In genomic region chr4:73788076-73788730, GRCm38 (mm10) we compare ENCODE assay signal across 22 mouse cellular contexts. TPM values are rescaled to one million over a fixed set of nuclear protein-coding genes. Genes with fewer than 3 reads are reported as not detected.
DNase-seq lines count a peak whose midpoint lies in the region; ATAC-seq and TF ChIP-seq lines count a peak whose summit lies in the region.
"Had no signal": no experiment of that assay in that cellular context is flagged by ENCODE, and none has a peak within 500 bp of the region (broad histone marks: within the 10 kb centered on the region; RNA-seq: fewer than 3 reads in every experiment).

No protein-coding gene starts in this region.

- no peak for TF ChIP-seq CTCF in lung, adult 2 months (IDR thresholded peaks at IDR 0.05; ENCODE audit: insufficient read depth, low read length)
- no peak for TF ChIP-seq CTCF in MEL (IDR thresholded peaks at IDR 0.05 in 2 of 3, conservative IDR thresholded peaks at IDR 0.05 in 1 of 3; ENCODE audit: control insufficient read depth in 1 of 3, insufficient read depth in 1 of 3, low read depth in 2 of 3, low read length in 3 of 3, poor library complexity in 1 of 3, severe bottlenecking in 1 of 3)
- TF ChIP-seq CTCF in intestine, postnatal 0 days (IDR thresholded peaks at IDR 0.05; ENCODE audit: low read depth) = no peak

- no peak overlapping the region for H3K9ac ChIP-seq in embryonic facial prominence, embryonic 14.5 days (ENCODE audit: low read depth, low read length)
- H3K9ac ChIP-seq in MEL (ENCODE audit: control insufficient read depth, low read depth, low read length, poor library complexity, severe bottlenecking) = no peak overlapping the region
- H3K9ac ChIP-seq in intestine, postnatal 0 days (ENCODE audit: low read depth, low read length) = no peak overlapping the region
- H3K9ac ChIP-seq in hindbrain, embryonic 16.5 days (ENCODE audit: low read depth, low read length) = no peak overlapping the region
- H3K9ac ChIP-seq: embryonic facial prominence, embryonic 12.5 days; forebrain, embryonic 15.5 days; heart, embryonic 15.5 days; hindbrain, embryonic 13.5 days; liver, postnatal 0 days; stomach, embryonic 15.5 days had no signal

- DNase-seq in embryonic facial prominence, embryonic 14.5 days (ENCODE audit: low spot score) = peak; percentile 25
- DNase-seq in embryonic facial prominence, embryonic 10.5 days (ENCODE audit: low spot score) = no peak
- peak; percentile 34 to 64 for DNase-seq in lung, adult 18-20 months
- no peak for DNase-seq in lung, adult 2 months
- DNase-seq in MEL (ENCODE audit: low read depth, low spot score) = peak; percentile 79
- DNase-seq: adrenal gland, postnatal 36 days; cerebellum, adult 18-20 months; gastrocnemius, postnatal 25 days; liver, postnatal 0 days; thymus, adult 2 months had no signal

- TF ChIP-seq EP300 in MEL (IDR thresholded peaks at IDR 0.05; ENCODE audit: low read depth in 1 of 2, low read length in 2 of 2) = 0 out of 4 replicates have a peak, but pooled peaks of 1 of the 2 experiments have one; percentile 34

- ATAC-seq in embryonic facial prominence, embryonic 14.5 days (ENCODE audit: low read depth) = no peak
- ATAC-seq in intestine, postnatal 0 days = peak; percentile 21; the same call in 1 of the 2 replicates
- ATAC-seq in hindbrain, embryonic 16.5 days = no peak
- ATAC-seq: forebrain, embryonic 15.5 days; liver, postnatal 0 days; midbrain, embryonic 16.5 days had no signal

- no peaks in the 10 kb centered on the region for H3K9me3 ChIP-seq in embryonic facial prominence, embryonic 14.5 days (ENCODE audit: control insufficient read depth, low read length)
- H3K9me3 ChIP-seq in embryonic facial prominence, embryonic 10.5 days = no peaks in the 10 kb centered on the region
- no peaks in the 10 kb centered on the region for H3K9me3 ChIP-seq in MEL (replicated peaks; ENCODE audit: insufficient read depth, low read length)
- no peaks in the 10 kb centered on the region for H3K9me3 ChIP-seq in intestine, postnatal 0 days (ENCODE audit: control insufficient read depth)
- H3K9me3 ChIP-seq in hindbrain, embryonic 16.5 days (ENCODE audit: control insufficient read depth, low read length) = no peaks in the 10 kb centered on the region
- H3K9me3 ChIP-seq: embryonic facial prominence, embryonic 12.5 days; forebrain, embryonic 15.5 days; heart, embryonic 15.5 days; hindbrain, embryonic 13.5 days; limb, embryonic 10.5 days; stomach, embryonic 15.5 days had no signal

- WGBS in embryonic facial prominence, embryonic 14.5 days = 83% methylated on average over 7 of the region's 7 CpGs
- 89% methylated on average over 7 of the region's 7 CpGs for WGBS in embryonic facial prominence, embryonic 10.5 days
- 61% methylated on average over 7 of the region's 7 CpGs for WGBS in lung, adult 2 months
- 75% methylated on average over 7 of the region's 7 CpGs for WGBS in intestine, postnatal 0 days
- 92% methylated on average over 7 of the region's 7 CpGs for WGBS in hindbrain, embryonic 16.5 days

- H3K79me2 ChIP-seq in MEL (ENCODE audit: control insufficient read depth, insufficient read depth, low read length, poor library complexity) = no peaks in the 10 kb centered on the region

- TF ChIP-seq RAD21 in MEL (IDR thresholded peaks at IDR 0.05; ENCODE audit: low read depth, low read length) = no peak

- H3K27ac ChIP-seq in embryonic facial prominence, embryonic 14.5 days (replicated peaks; ENCODE audit: low read depth, low read length) = no peak overlapping the region
- no peak overlapping the region for H3K27ac ChIP-seq in embryonic facial prominence, embryonic 10.5 days (replicated peaks)
- H3K27ac ChIP-seq in MEL (ENCODE audit: control insufficient read depth, low read depth, low read length) = no peak overlapping the region
- H3K27ac ChIP-seq in intestine, postnatal 0 days (ENCODE audit: low read depth, low read length) = no peak overlapping the region
- H3K27ac ChIP-seq in hindbrain, embryonic 16.5 days (ENCODE audit: low read depth, low read length) = no peak overlapping the region
- H3K27ac ChIP-seq: embryonic facial prominence, embryonic 12.5 days; forebrain, embryonic 15.5 days; heart, embryonic 15.5 days; hindbrain, embryonic 13.5 days; limb, embryonic 10.5 days; stomach, embryonic 15.5 days had no signal

- no peak overlapping the region for H3K4me3 ChIP-seq in embryonic facial prominence, embryonic 14.5 days (ENCODE audit: low read depth, low read length)
- no peak overlapping the region for H3K4me3 ChIP-seq in embryonic facial prominence, embryonic 10.5 days
- no peak overlapping the region for H3K4me3 ChIP-seq in lung, adult 2 months (replicated peaks; ENCODE audit: extremely low read depth, low read depth, low read length)
- no peak overlapping the region for H3K4me3 ChIP-seq in MEL (ENCODE audit: control insufficient read depth in 1 of 2, insufficient read depth in 1 of 2, low read depth in 2 of 2, low read length in 2 of 2)
- no peak overlapping the region for H3K4me3 ChIP-seq in intestine, postnatal 0 days (ENCODE audit: low read depth, low read length)
- no peak overlapping the region for H3K4me3 ChIP-seq in hindbrain, embryonic 16.5 days (ENCODE audit: low read length)
- H3K4me3 ChIP-seq: embryonic facial prominence, embryonic 12.5 days; forebrain, embryonic 15.5 days; heart, embryonic 15.5 days; hindbrain, embryonic 13.5 days; limb, embryonic 10.5 days; stomach, embryonic 15.5 days had no signal

- H3K36me3 ChIP-seq in embryonic facial prominence, embryonic 14.5 days (ENCODE audit: control insufficient read depth, insufficient read depth, low read length) = no peaks in the 10 kb centered on the region
- no peaks in the 10 kb centered on the region for H3K36me3 ChIP-seq in embryonic facial prominence, embryonic 10.5 days (replicated peaks)
- peaks cover 0 to 10% of the 10 kb centered on the region in 2 experiments; a peak in 2 of 4 replicates for H3K36me3 ChIP-seq in MEL (ENCODE audit: control insufficient read depth in 1 of 2, insufficient read depth in 2 of 2, low read length in 2 of 2)
- H3K36me3 ChIP-seq in intestine, postnatal 0 days (ENCODE audit: control insufficient read depth, insufficient read depth) = no peaks in the 10 kb centered on the region
- no peaks in the 10 kb centered on the region for H3K36me3 ChIP-seq in hindbrain, embryonic 16.5 days (ENCODE audit: control insufficient read depth, insufficient read depth, low read length)
- H3K36me3 ChIP-seq: embryonic facial prominence, embryonic 12.5 days; forebrain, embryonic 15.5 days; G1E; heart, embryonic 15.5 days; hindbrain, embryonic 13.5 days; limb, embryonic 10.5 days; stomach, embryonic 15.5 days had no signal

- H3K4me1 ChIP-seq in embryonic facial prominence, embryonic 14.5 days (ENCODE audit: control insufficient read depth, insufficient read depth, low read length) = peaks cover 4% of the 10 kb centered on the region; the same call in 1 of the 2 replicates
- peaks cover 15% of the 10 kb centered on the region for H3K4me1 ChIP-seq in embryonic facial prominence, embryonic 10.5 days
- H3K4me1 ChIP-seq in lung, adult 2 months (ENCODE audit: control insufficient read depth, insufficient read depth, low read length) = no peaks in the 10 kb centered on the region
- H3K4me1 ChIP-seq in MEL (ENCODE audit: control insufficient read depth in 1 of 2, insufficient read depth in 2 of 2, low read length in 2 of 2) = peaks cover 3% of the 10 kb centered on the region in 2 experiments
- no peaks in the 10 kb centered on the region for H3K4me1 ChIP-seq in intestine, postnatal 0 days (replicated peaks; ENCODE audit: control insufficient read depth, insufficient read depth, low read length)
- H3K4me1 ChIP-seq in hindbrain, embryonic 16.5 days (ENCODE audit: control insufficient read depth, insufficient read depth, low read depth, low read length) = 0 out of 2 replicates have a peak, but pooled peaks cover 2% of the 10 kb centered on the region
- H3K4me1 ChIP-seq: stomach, embryonic 15.5 days had no signal

- H3K4me2 ChIP-seq in embryonic facial prominence, embryonic 14.5 days (ENCODE audit: low read depth, low read length) = no peak overlapping the region
- no peak overlapping the region for H3K4me2 ChIP-seq in intestine, postnatal 0 days (replicated peaks; ENCODE audit: low read depth)
- H3K4me2 ChIP-seq in hindbrain, embryonic 16.5 days (ENCODE audit: low read length) = no peak overlapping the region
- H3K4me2 ChIP-seq: embryonic facial prominence, embryonic 12.5 days; forebrain, embryonic 15.5 days; heart, embryonic 15.5 days; hindbrain, embryonic 13.5 days had no signal

- no peak for TF ChIP-seq POLR2A in lung, adult 2 months (IDR thresholded peaks at IDR 0.05; ENCODE audit: borderline replicate concordance, extremely low read depth, low read depth, low read length)
- TF ChIP-seq POLR2A in MEL (IDR thresholded peaks at IDR 0.05; ENCODE audit: control insufficient read depth in 1 of 2, insufficient read depth in 1 of 2, low read depth in 1 of 2, low read length in 2 of 2, poor library complexity in 1 of 2) = no peak

- H3K27me3 ChIP-seq in embryonic facial prominence, embryonic 14.5 days (replicated peaks; ENCODE audit: control insufficient read depth, insufficient read depth, low read length) = peaks cover 19% of the 10 kb centered on the region
- H3K27me3 ChIP-seq in embryonic facial prominence, embryonic 10.5 days (replicated peaks; ENCODE audit: low read depth, poor library complexity, severe bottlenecking) = peaks cover 41% of the 10 kb centered on the region
- no peaks in the 10 kb centered on the region for H3K27me3 ChIP-seq in MEL (ENCODE audit: control insufficient read depth in 1 of 2, insufficient read depth in 2 of 2, low read length in 2 of 2)
- H3K27me3 ChIP-seq in intestine, postnatal 0 days (replicated peaks; ENCODE audit: control insufficient read depth, insufficient read depth, low read length) = 0 out of 2 replicates have a peak, but pooled peaks cover 6% of the 10 kb centered on the region
- peaks cover 4% of the 10 kb centered on the region for H3K27me3 ChIP-seq in hindbrain, embryonic 16.5 days (replicated peaks; ENCODE audit: control insufficient read depth, insufficient read depth, low read length)
- H3K27me3 ChIP-seq: stomach, embryonic 15.5 days had no signal

TF ChIP-seq in MEL, 35 proteins besides CTCF, POLR2A, EP300 and RAD21 (continues in another document):
- TF ChIP-seq RCOR1 (IDR thresholded peaks at IDR 0.05; ENCODE audit: low read depth, low read length) (no peak), HCFC1 (IDR thresholded peaks at IDR 0.05; ENCODE audit: low read depth, low read length) (0 out of 2 replicates have a peak, but pooled peaks have one; percentile 18), CHD1 (IDR thresholded peaks at IDR 0.05; ENCODE audit: low read depth, low read length) (no peak)

RNA-seq across cellular contexts. Expression of gene Rasef, which starts 2.6 kb away (rescaled TPM):
- 2.0 and 3.8 TPM in 2 replicates for polyA plus RNA-seq in embryonic facial prominence, embryonic 14.5 days (2014; fragmentation: Nextera tagmentation; extraction: Ambion mirVana)
- 3.2 and 3.9 TPM in 2 replicates for polyA plus RNA-seq in embryonic facial prominence, embryonic 10.5 days (2016; fragmentation: Nextera tagmentation; extraction: Ambion mirVana)
- polyA plus RNA-seq in lung, adult 2 months (2012; rRNA removed) = 4.5 and 4.9 TPM in 2 replicates
- not detected in 2 replicates for total RNA-seq in MEL (2012; rRNA removed)
- polyA plus RNA-seq in MEL (2012; ENCODE audit: insufficient read depth in 1 of 2, insufficient read length in 2 of 2, low read depth in 1 of 2, low replicate concordance in 2 of 2, missing spikeins in 1 of 2) = not detected
- 2.4 and 2.8 TPM in 2 replicates for polyA plus RNA-seq in intestine, postnatal 0 days (2015; fragmentation: Nextera tagmentation; extraction: Ambion mirVana)
- polyA plus RNA-seq in hindbrain, embryonic 16.5 days (2015; fragmentation: Nextera tagmentation; extraction: Ambion mirVana) = 0.46 and 0.57 TPM in 2 replicates
- total RNA-seq: adrenal gland, postnatal 36 days; gastrocnemius, postnatal 25 days; megakaryocyte-erythroid progenitor cell, adult 5-6 weeks; neutrophil, adult 5-6 weeks had no signal
- polyA plus RNA-seq: G1E had no signal

Comparison
In these comparisons a context has a peak if more than half of its experiments do, and no peak if none do; other contexts are left out.
1. DNase-seq: peak in embryonic facial prominence, embryonic 14.5 days (single experiment), lung, adult 18-20 months (2 of 2) and MEL (single experiment); none in embryonic facial prominence, embryonic 10.5 days (single experiment) and lung, adult 2 months (single experiment).